Mouse (Mus musculus): ENCODE results near the gene Ccdc96. TPM values are rescaled to one million over a fixed set of nuclear protein-coding genes. Genes with fewer than 3 reads are reported as not detected.

Gene Ccdc96
- polyA plus RNA-seq, 1 experiment from 2014 or later = 3.8 TPM

- H3K4me3 ChIP-seq = no peak overlapping the region
- no peak overlapping the region for H3K9ac ChIP-seq
- no peak overlapping the region for H3K27ac ChIP-seq
- peaks cover 23% of the 10 kb centered on the region for H3K36me3 ChIP-seq (ENCODE audit: poor library complexity, severe bottlenecking)
- no peak overlapping the region for H3K4me2 ChIP-seq
- H3K9me3 ChIP-seq (replicated peaks) = no peaks in the 10 kb centered on the region
- peaks cover 32% of the 10 kb centered on the region for H3K4me1 ChIP-seq
- 90% methylated on average over 6 of the region's 6 CpGs for WGBS
- H3K27me3 ChIP-seq = no peaks in the 10 kb centered on the region
- no peak for ATAC-seq
Measured at GRCm38 (mm10) chr5:36478540-36479420, 5.6 kb upstream of the Ccdc96 start.

GRCm38 (mm10) chr5:36479735-36480134 is 4.7 kb upstream of the Ccdc96 start:
- ATAC-seq = no peak
- WGBS = 89% methylated on average over 2 of the region's 2 CpGs
- no peak overlapping the region for H3K9ac ChIP-seq

GRCm38 (mm10) chr5:36480398-36480797 is 4.0 kb upstream of the Ccdc96 start:
- WGBS = 91% methylated on average over 4 of the region's 4 CpGs
- H3K4me1 ChIP-seq = peaks cover 40% of the 10 kb centered on the region
- no peak overlapping the region for H3K9ac ChIP-seq
- H3K27me3 ChIP-seq = peaks cover 4% of the 10 kb centered on the region; the same call in 1 of the 2 replicates
- no peak overlapping the region for H3K4me3 ChIP-seq
- H3K4me2 ChIP-seq = no peak overlapping the region
- no peak for ATAC-seq
- peaks cover 13% of the 10 kb centered on the region for H3K36me3 ChIP-seq (ENCODE audit: poor library complexity, severe bottlenecking)
- no peak overlapping the region for H3K27ac ChIP-seq
- no peaks in the 10 kb centered on the region for H3K9me3 ChIP-seq (replicated peaks)

More at GRCm38 (mm10) chr5:36479735-36480134, 4.7 kb upstream of the Ccdc96 start:
- Histone ChIP-seq H3K4me1 (peaks cover 34% of the 10 kb centered on the region), H3K27me3 (no peaks in the 10 kb centered on the region), H3K36me3 (ENCODE audit: poor library complexity, severe bottlenecking) (peaks cover 17% of the 10 kb centered on the region), H3K27ac (no peak overlapping the region), H3K9me3 (replicated peaks) (no peaks in the 10 kb centered on the region), H3K4me3 (no peak overlapping the region), H3K4me2 (no peak overlapping the region)

- Histone ChIP-seq H3K9me3 (replicated peaks) (no peaks in the 10 kb centered on the region), H3K27ac (no peak overlapping the region), H3K4me1 (peaks cover 43% of the 10 kb centered on the region), H3K36me3 (ENCODE audit: poor library complexity, severe bottlenecking) (peaks cover 7% of the 10 kb centered on the region), H3K27me3 (peaks cover 6% of the 10 kb centered on the region; the same call in 1 of the 2 replicates), H3K9ac (no peak overlapping the region), H3K4me2 (no peak overlapping the region), H3K4me3 (no peak overlapping the region)
- WGBS = 64% methylated on average over 1 of the region's 1 CpGs
- ATAC-seq = no peak
Measured at GRCm38 (mm10) chr5:36481114-36481513, 3.3 kb upstream of the Ccdc96 start.

GRCm38 (mm10) chr5:36483203-36484101 is 936 bp upstream of the Ccdc96 start:
- Histone ChIP-seq H3K4me3 (peak overlapping the region; percentile 90), H3K27me3 (peaks cover 6% of the 10 kb centered on the region; the same call in 1 of the 2 replicates), H3K4me2 (peak overlapping the region; percentile 92), H3K9ac (peak overlapping the region; percentile 86), H3K36me3 (ENCODE audit: poor library complexity, severe bottlenecking) (no peaks in the 10 kb centered on the region; the same call in 1 of the 2 replicates), H3K4me1 (peaks cover 43% of the 10 kb centered on the region), H3K27ac (peak overlapping the region; percentile 81), H3K9me3 (replicated peaks) (no peaks in the 10 kb centered on the region)
- WGBS = under 1% methylated on average over 52 of the region's 58 CpGs
- peak; percentile 1; the same call in 1 of the 2 replicates for ATAC-seq

- no peak overlapping the region for H3K27ac ChIP-seq
- H3K36me3 ChIP-seq (ENCODE audit: poor library complexity, severe bottlenecking) = no peaks in the 10 kb centered on the region; the same call in 1 of the 2 replicates
- peak overlapping the region; percentile 93 for H3K4me2 ChIP-seq
- peaks cover 38% of the 10 kb centered on the region for H3K4me1 ChIP-seq
- H3K9me3 ChIP-seq (replicated peaks) = no peaks in the 10 kb centered on the region
- peaks cover 6% of the 10 kb centered on the region; the same call in 1 of the 2 replicates for H3K27me3 ChIP-seq
- peak overlapping the region; percentile 74 for H3K9ac ChIP-seq
- WGBS = 48% methylated on average over 19 of the region's 19 CpGs
- ATAC-seq = no peak
- peak overlapping the region; percentile 90 for H3K4me3 ChIP-seq
Measured at GRCm38 (mm10) chr5:36485306-36485705, 918 bp downstream of the Ccdc96 start.

- 41% methylated on average over 2 of the region's 2 CpGs for WGBS
- Histone ChIP-seq H3K27ac (no peak overlapping the region), H3K4me2 (no peak overlapping the region), H3K4me1 (peaks cover 11% of the 10 kb centered on the region), H3K4me3 (no peak overlapping the region), H3K9me3 (replicated peaks) (no peaks in the 10 kb centered on the region), H3K9ac (no peak overlapping the region), H3K36me3 (ENCODE audit: poor library complexity, severe bottlenecking) (peaks cover 36% of the 10 kb centered on the region), H3K27me3 (peaks cover 6% of the 10 kb centered on the region; the same call in 1 of the 2 replicates)
- ATAC-seq = no peak
Measured at GRCm38 (mm10) chr5:36489225-36489624, 4.8 kb downstream of the Ccdc96 start.

- Histone ChIP-seq H3K4me1 (no peaks in the 10 kb centered on the region), H3K9me3 (replicated peaks) (no peaks in the 10 kb centered on the region), H3K4me2 (no peak overlapping the region), H3K27ac (no peak overlapping the region), H3K36me3 (ENCODE audit: poor library complexity, severe bottlenecking) (peaks cover 71% of the 10 kb centered on the region), H3K27me3 (no peaks in the 10 kb centered on the region), H3K4me3 (no peak overlapping the region), H3K9ac (no peak overlapping the region)
- no peak for ATAC-seq
- 87% methylated on average over 6 of the region's 6 CpGs for WGBS
Measured at GRCm38 (mm10) chr5:36493919-36494318, 9.5 kb downstream of the Ccdc96 start.

- ATAC-seq = no peak
- Histone ChIP-seq H3K36me3 (ENCODE audit: poor library complexity, severe bottlenecking) (peaks cover 75% of the 10 kb centered on the region), H3K27me3 (no peaks in the 10 kb centered on the region), H3K9me3 (replicated peaks) (no peaks in the 10 kb centered on the region), H3K4me1 (no peaks in the 10 kb centered on the region), H3K9ac (no peak overlapping the region), H3K27ac (no peak overlapping the region), H3K4me2 (no peak overlapping the region), H3K4me3 (no peak overlapping the region)
- WGBS = 95% methylated on average over 9 of the region's 9 CpGs
Measured at GRCm38 (mm10) chr5:36494709-36495108, 10.3 kb downstream of the Ccdc96 start.

GRCm38 (mm10) chr5:36505235-36505634 is 20.8 kb downstream of the Ccdc96 start:
- H3K4me2 ChIP-seq = no peak overlapping the region
- 90% methylated on average over 7 of the region's 7 CpGs for WGBS
- no peaks in the 10 kb centered on the region for H3K4me1 ChIP-seq
- no peak overlapping the region for H3K27ac ChIP-seq
- no peak overlapping the region for H3K9ac ChIP-seq
- peaks cover 95% of the 10 kb centered on the region for H3K36me3 ChIP-seq (ENCODE audit: poor library complexity, severe bottlenecking)
- no peaks in the 10 kb centered on the region for H3K9me3 ChIP-seq (replicated peaks)
- ATAC-seq = no peak
- no peaks in the 10 kb centered on the region for H3K27me3 ChIP-seq
- H3K4me3 ChIP-seq = no peak overlapping the region

GRCm38 (mm10) chr5:36505643-36506042 is 21.3 kb downstream of the Ccdc96 start:
- Histone ChIP-seq H3K27me3 (no peaks in the 10 kb centered on the region), H3K9ac (no peak overlapping the region), H3K4me1 (no peaks in the 10 kb centered on the region), H3K36me3 (ENCODE audit: poor library complexity, severe bottlenecking) (peaks cover 96% of the 10 kb centered on the region), H3K4me2 (no peak overlapping the region), H3K27ac (no peak overlapping the region), H3K4me3 (no peak overlapping the region), H3K9me3 (replicated peaks) (no peaks in the 10 kb centered on the region)
- no peak for ATAC-seq
- WGBS = 73% methylated on average over 5 of the region's 5 CpGs

- peaks cover 94% of the 10 kb centered on the region for H3K36me3 ChIP-seq (ENCODE audit: poor library complexity, severe bottlenecking)
- no peaks in the 10 kb centered on the region for H3K4me1 ChIP-seq
- ATAC-seq = no peak
- no peak overlapping the region for H3K9ac ChIP-seq
- no peak overlapping the region for H3K4me2 ChIP-seq
- no peak overlapping the region for H3K4me3 ChIP-seq
- H3K9me3 ChIP-seq (replicated peaks) = no peaks in the 10 kb centered on the region
- H3K27ac ChIP-seq = no peak overlapping the region
- WGBS = 92% methylated on average over 10 of the region's 10 CpGs
- no peaks in the 10 kb centered on the region for H3K27me3 ChIP-seq
Measured at GRCm38 (mm10) chr5:36508351-36508750, 24.0 kb downstream of the Ccdc96 start.

Data from forebrain, embryonic 13.5 days (tissue).